Mouse (Mus musculus): ENCODE data around the gene Gm3055. TPM values are rescaled to one million over a fixed set of nuclear protein-coding genes. Genes with fewer than 3 reads are reported as not detected.
"Not testable (repeated sequence)": the region's sequence is repeated elsewhere in the genome, so short reads cannot be mapped to it uniquely, and the experiment has no call there.

Gene Gm3055
- 13.9 and 16.5 TPM in 2 replicates for polyA plus RNA-seq (2014; fragmentation: Nextera tagmentation; extraction: Ambion mirVana)

DNA sequence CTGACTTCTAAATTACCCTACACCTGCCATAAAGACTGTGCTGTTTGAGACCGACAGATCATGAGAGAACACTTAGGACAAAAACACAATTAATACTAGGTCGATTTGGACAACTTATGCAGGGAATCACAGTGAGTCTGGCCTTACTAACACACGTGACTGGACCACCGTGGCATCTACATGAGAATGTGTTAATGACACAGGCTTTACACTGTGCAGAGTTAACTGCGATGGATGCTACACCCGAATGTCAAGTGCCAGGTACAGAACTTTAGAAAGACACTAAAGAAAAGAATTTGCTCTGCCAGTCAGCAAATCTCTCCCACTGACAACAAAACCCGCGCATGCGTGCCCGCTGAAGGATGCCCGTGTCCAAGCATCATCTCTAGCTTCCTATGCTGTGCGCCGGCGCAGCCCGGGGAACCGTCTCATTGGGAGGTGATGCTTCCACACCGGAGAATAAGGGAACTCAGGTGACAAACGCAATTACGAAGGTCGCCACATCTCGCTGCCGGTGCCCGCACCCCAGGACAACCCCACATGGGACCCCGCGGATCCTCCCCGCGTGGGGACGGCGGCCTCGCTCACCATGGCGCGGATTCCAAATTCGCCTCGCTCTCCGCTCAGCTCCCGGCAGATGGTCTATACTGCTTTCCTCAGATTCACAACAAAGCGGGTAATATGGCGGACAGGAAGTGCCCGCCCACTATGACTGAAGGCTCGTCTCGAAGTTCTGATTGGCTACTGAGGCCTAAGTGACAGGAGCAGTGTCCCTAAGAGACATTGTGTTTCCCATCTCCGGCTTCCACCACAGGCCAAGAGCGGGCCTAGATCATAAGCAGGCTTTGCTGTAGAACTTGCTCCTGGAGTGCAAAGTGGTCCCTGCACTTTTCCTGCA lies at the start of gene Gm3055:
Gm3055 (minus strand) TSS at position 656 of the 898 bp plus-strand sequence.
- H3K9me3 ChIP-seq (ENCODE audit: control insufficient read depth, low read length); H3K27me3 ChIP-seq (ENCODE audit: control insufficient read depth, insufficient read depth, low read length); H3K4me2 ChIP-seq (ENCODE audit: low read depth, low read length, severe bottlenecking); DNase-seq (ENCODE audit: low spot score); H3K27ac ChIP-seq (ENCODE audit: low read depth, low read length); H3K9ac ChIP-seq (ENCODE audit: low read length); H3K36me3 ChIP-seq (ENCODE audit: control insufficient read depth, insufficient read depth, low read length); H3K4me1 ChIP-seq (replicated peaks; ENCODE audit: control insufficient read depth, insufficient read depth, low read length); H3K4me3 ChIP-seq (ENCODE audit: low read depth, low read length): not testable (repeated sequence)
- ATAC-seq (replicated peaks; ENCODE audit: low FRiP score), result peak; percentile 99
- WGBS, result no CpG with 5 or more reads among the region's 43 CpGs

GRCm38 (mm10) chr10:81811899-81812298 lies 40.9 kb upstream of the Gm3055 start, which contains the start of gene Gm4767:
Gm4767 (plus strand) TSS chr10:81812186.
- ATAC-seq (replicated peaks; ENCODE audit: low FRiP score); DNase-seq (ENCODE audit: low spot score): not testable (repeated sequence)
- WGBS, result 52% methylated on average over 10 of the region's 20 CpGs

DNA sequence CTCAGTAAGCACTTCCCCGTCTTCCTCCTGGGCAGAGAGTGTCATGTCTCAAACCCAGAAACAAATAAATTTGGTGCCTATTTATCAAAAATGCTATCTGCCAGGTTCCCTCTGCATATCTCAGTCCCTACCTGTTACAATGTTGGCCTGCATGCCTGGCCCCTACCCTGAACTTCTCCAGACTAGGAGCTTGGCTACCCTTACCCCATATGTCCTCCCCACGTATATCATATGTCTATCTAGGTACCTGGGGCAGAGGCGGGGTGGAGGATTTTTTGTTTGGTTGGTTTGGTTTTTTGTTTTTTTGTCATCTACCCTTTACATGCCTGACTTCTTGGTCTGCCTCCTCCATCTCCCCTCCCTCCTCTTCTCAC lies 430 bp upstream of the Gm3055 start:
- not testable (repeated sequence) for H3K9me3 ChIP-seq (ENCODE audit: control insufficient read depth, low read length); H3K36me3 ChIP-seq (ENCODE audit: control insufficient read depth, insufficient read depth, low read length); H3K27me3 ChIP-seq (ENCODE audit: control insufficient read depth, insufficient read depth, low read length); H3K4me2 ChIP-seq (ENCODE audit: low read depth, low read length, severe bottlenecking); H3K4me1 ChIP-seq (replicated peaks; ENCODE audit: control insufficient read depth, insufficient read depth, low read length); H3K4me3 ChIP-seq (ENCODE audit: low read depth, low read length); DNase-seq (ENCODE audit: low spot score); H3K27ac ChIP-seq (ENCODE audit: low read depth, low read length); H3K9ac ChIP-seq (ENCODE audit: low read length)
- no CpG with 5 or more reads among the region's 3 CpGs for WGBS
- peak; percentile 22 for ATAC-seq (replicated peaks; ENCODE audit: low FRiP score)

More at GRCm38 (mm10) chr10:81811899-81812298, 40.9 kb upstream of the Gm3055 start, which contains the start of gene Gm4767:
- H3K27ac ChIP-seq (ENCODE audit: low read depth, low read length); H3K27me3 ChIP-seq (ENCODE audit: control insufficient read depth, insufficient read depth, low read length); H3K4me3 ChIP-seq (ENCODE audit: low read depth, low read length); H3K9ac ChIP-seq (ENCODE audit: low read length); H3K4me1 ChIP-seq (replicated peaks; ENCODE audit: control insufficient read depth, insufficient read depth, low read length); H3K9me3 ChIP-seq (ENCODE audit: control insufficient read depth, low read length); H3K36me3 ChIP-seq (ENCODE audit: control insufficient read depth, insufficient read depth, low read length); H3K4me2 ChIP-seq (ENCODE audit: low read depth, low read length, severe bottlenecking): not testable (repeated sequence)

DNA sequence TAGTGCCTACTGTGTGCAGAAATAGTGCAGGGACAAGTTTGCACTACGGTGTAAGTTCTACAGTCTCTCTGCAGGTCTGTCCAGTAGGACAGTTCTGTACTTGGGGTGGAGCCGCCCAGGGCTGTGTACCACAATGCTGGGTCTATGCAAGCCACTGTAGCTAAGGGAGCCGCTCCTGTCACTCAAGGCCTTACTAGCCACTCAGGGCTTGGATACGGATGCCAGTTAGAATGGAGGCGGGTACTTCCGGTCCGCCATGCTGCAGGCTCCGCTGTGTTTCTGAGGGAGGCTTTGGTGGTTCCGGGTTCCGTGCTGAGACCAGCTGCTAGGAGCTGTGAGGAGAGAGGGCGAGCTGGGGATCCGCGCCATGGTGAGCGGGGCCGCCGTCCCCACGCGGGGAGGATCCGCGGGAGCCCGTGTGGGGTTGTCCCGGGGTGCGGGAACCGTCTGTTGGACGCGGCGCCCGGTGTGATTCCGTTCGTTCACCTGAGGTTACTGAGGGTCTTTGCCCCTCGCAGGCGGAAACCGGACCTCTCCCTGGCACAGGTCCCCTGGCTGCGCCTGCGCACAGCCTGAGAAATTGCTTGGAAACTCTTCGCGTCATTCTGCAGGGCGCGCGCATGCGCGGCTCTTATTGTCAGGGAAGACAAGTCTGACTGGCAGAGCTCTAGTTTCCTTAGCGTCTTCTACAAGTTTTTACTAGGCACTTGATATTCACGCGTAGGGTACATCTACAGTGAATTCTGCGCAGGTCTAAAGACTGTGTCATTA lies 66.2 kb downstream of the Gm3055 start, which contains the start of gene Zfp433:
Zfp433 (plus strand) TSS at position 295 of the 771 bp plus-strand sequence.
- H3K36me3 ChIP-seq (ENCODE audit: control insufficient read depth, insufficient read depth, low read length); H3K4me1 ChIP-seq (replicated peaks; ENCODE audit: control insufficient read depth, insufficient read depth, low read length); H3K4me2 ChIP-seq (ENCODE audit: low read depth, low read length, severe bottlenecking); H3K27me3 ChIP-seq (ENCODE audit: control insufficient read depth, insufficient read depth, low read length); H3K27ac ChIP-seq (ENCODE audit: low read depth, low read length); H3K9me3 ChIP-seq (ENCODE audit: control insufficient read depth, low read length); DNase-seq (ENCODE audit: low spot score); H3K9ac ChIP-seq (ENCODE audit: low read length); H3K4me3 ChIP-seq (ENCODE audit: low read depth, low read length): not testable (repeated sequence)
- no CpG with 5 or more reads among the region's 46 CpGs for WGBS
- peak; percentile 100 for ATAC-seq (replicated peaks; ENCODE audit: low FRiP score)

Other genes with a start within 250 kb of the Gm3055 start
- gene Gna15, start 246.9 kb downstream of the Gm3055 start, polyA plus RNA-seq (2014; fragmentation: Nextera tagmentation; extraction: Ambion mirVana), result 0.45 and 0.68 TPM in 2 replicates
- gene Gna11, start 226.0 kb downstream of the Gm3055 start, polyA plus RNA-seq (2014; fragmentation: Nextera tagmentation; extraction: Ambion mirVana), result 77.1 and 84.5 TPM in 2 replicates
- gene Aes, start 211.7 kb downstream of the Gm3055 start, polyA plus RNA-seq (2014; fragmentation: Nextera tagmentation; extraction: Ambion mirVana), result 324 and 355 TPM in 2 replicates
- gene Tle2, start 196.6 kb downstream of the Gm3055 start, polyA plus RNA-seq (2014; fragmentation: Nextera tagmentation; extraction: Ambion mirVana), result 7.2 and 8.1 TPM in 2 replicates
- 3.9 and 7.7 TPM in 2 replicates for gene Tle6, start 170.1 kb downstream of the Gm3055 start, polyA plus RNA-seq (2014; fragmentation: Nextera tagmentation; extraction: Ambion mirVana)
- gene BC025920, start 164.9 kb downstream of the Gm3055 start, polyA plus RNA-seq (2014; fragmentation: Nextera tagmentation; extraction: Ambion mirVana), result 1.6 and 2.1 TPM in 2 replicates
- 45.0 and 45.5 TPM in 2 replicates for gene Sirt6, start 143.4 kb downstream of the Gm3055 start, polyA plus RNA-seq (2014; fragmentation: Nextera tagmentation; extraction: Ambion mirVana)
- gene Ankrd24, start 142.6 kb downstream of the Gm3055 start, polyA plus RNA-seq (2014; fragmentation: Nextera tagmentation; extraction: Ambion mirVana), result 3.9 and 4.1 TPM in 2 replicates
- 5.0 and 5.2 TPM in 2 replicates for gene Gm10778, start 122.1 kb downstream of the Gm3055 start, polyA plus RNA-seq (2014; fragmentation: Nextera tagmentation; extraction: Ambion mirVana)
- 18.0 and 22.7 TPM in 2 replicates for gene Zfp433, start 66.3 kb downstream of the Gm3055 start, polyA plus RNA-seq (2014; fragmentation: Nextera tagmentation; extraction: Ambion mirVana)
- gene Gm4767, start 41.0 kb upstream of the Gm3055 start, polyA plus RNA-seq (2014; fragmentation: Nextera tagmentation; extraction: Ambion mirVana), result 3.7 and 3.8 TPM in 2 replicates
- gene Gm32687, start 92.8 kb upstream of the Gm3055 start, polyA plus RNA-seq (2014; fragmentation: Nextera tagmentation; extraction: Ambion mirVana), result 10.2 and 11.7 TPM in 2 replicates
- gene Zfp781, start 159.3 kb upstream of the Gm3055 start, polyA plus RNA-seq (2014; fragmentation: Nextera tagmentation; extraction: Ambion mirVana), result 5.6 and 5.8 TPM in 2 replicates